10 mouse cellular contexts compared by ENCODE assay signal in genomic region chr9:14053704-14054103, GRCm38 (mm10).
A peak's percentile ranks its signal among the peaks of the same experiment; 100 is the strongest.
DNase-seq lines count a peak whose midpoint lies in the region; ATAC-seq lines count a peak whose summit lies in the region.
"Had no signal": no experiment of that assay in that cellular context is flagged by ENCODE, and none has a peak within 500 bp of the region (broad histone marks: within the 10 kb centered on the region; RNA-seq: fewer than 3 reads in every experiment).

No protein-coding gene starts in this region.

- WGBS in heart, embryonic 11.5 days (ENCODE audit: insufficient replicate concordance), result 26% methylated on average over 2 of the region's 2 CpGs
- WGBS in kidney, embryonic 14.5 days, result 32% methylated on average over 2 of the region's 2 CpGs
- 43% methylated on average over 2 of the region's 2 CpGs for WGBS in forebrain, embryonic 11.5 days

- peaks cover 10% of the 10 kb centered on the region for H3K4me1 ChIP-seq in heart, embryonic 11.5 days (ENCODE audit: control insufficient read depth, insufficient read depth, low read length)
- no peaks in the 10 kb centered on the region; the same call in 1 of the 2 replicates for H3K4me1 ChIP-seq in kidney, embryonic 14.5 days (ENCODE audit: control insufficient read depth, insufficient read depth, low read length)
- peaks cover 4% of the 10 kb centered on the region; the same call in 1 of the 2 replicates for H3K4me1 ChIP-seq in forebrain, embryonic 11.5 days (replicated peaks; ENCODE audit: control insufficient read depth, insufficient read depth, low read length)

- H3K4me3 ChIP-seq in heart, embryonic 11.5 days (ENCODE audit: low read depth, low read length), result no peak overlapping the region
- H3K4me3 ChIP-seq in kidney, embryonic 14.5 days (ENCODE audit: low read length), result no peak overlapping the region
- H3K4me3 ChIP-seq in forebrain, embryonic 11.5 days (ENCODE audit: low read depth, low read length), result no peak overlapping the region
- H3K4me3 ChIP-seq: embryonic facial prominence, embryonic 13.5 days; hindbrain, embryonic 10.5 days had no signal

- H3K27ac ChIP-seq in heart, embryonic 11.5 days (ENCODE audit: low read depth, low read length), result peak overlapping the region; percentile 35; the same call in 1 of the 2 replicates
- no peak overlapping the region for H3K27ac ChIP-seq in kidney, embryonic 14.5 days (ENCODE audit: low read depth, low read length)
- H3K27ac ChIP-seq in forebrain, embryonic 11.5 days (ENCODE audit: low read depth, low read length), result no peak overlapping the region
- H3K27ac ChIP-seq: embryonic facial prominence, embryonic 13.5 days; hindbrain, embryonic 10.5 days had no signal

- H3K4me2 ChIP-seq in heart, embryonic 11.5 days, result no peak overlapping the region
- no peak overlapping the region for H3K4me2 ChIP-seq in kidney, embryonic 14.5 days (replicated peaks; ENCODE audit: low read depth, low read length)
- H3K4me2 ChIP-seq in forebrain, embryonic 11.5 days (ENCODE audit: low read depth, low read length, severe bottlenecking), result no peak overlapping the region
- H3K4me2 ChIP-seq: embryonic facial prominence, embryonic 13.5 days had no signal

- no peaks in the 10 kb centered on the region; the same call in 1 of the 2 replicates for H3K27me3 ChIP-seq in heart, embryonic 11.5 days (ENCODE audit: control insufficient read depth, insufficient read depth, low read length)
- no peaks in the 10 kb centered on the region for H3K27me3 ChIP-seq in kidney, embryonic 14.5 days (ENCODE audit: control insufficient read depth, insufficient read depth, low read length)
- H3K27me3 ChIP-seq in forebrain, embryonic 11.5 days (ENCODE audit: control insufficient read depth, insufficient read depth, low read length), result no peaks in the 10 kb centered on the region
- H3K27me3 ChIP-seq: embryonic facial prominence, embryonic 13.5 days had no signal

- peak; percentile 31; the same call in 1 of the 2 replicates for ATAC-seq in heart, embryonic 11.5 days (replicated peaks; ENCODE audit: insufficient number of reproducible peaks, low FRiP score, low TSS enrichment)
- ATAC-seq in kidney, embryonic 14.5 days (ENCODE audit: low FRiP score, low TSS enrichment), result 0 out of 2 replicates have a peak, but pooled peaks have one; percentile 39
- ATAC-seq in cerebellum, adult (ENCODE audit: insufficient number of reproducible peaks, low FRiP score, low TSS enrichment), result no peak
- ATAC-seq in forebrain, embryonic 11.5 days (replicated peaks; ENCODE audit: low FRiP score), result no peak

- no peaks in the 10 kb centered on the region for H3K36me3 ChIP-seq in heart, embryonic 11.5 days (ENCODE audit: control insufficient read depth, insufficient read depth, low read length)
- no peaks in the 10 kb centered on the region for H3K36me3 ChIP-seq in kidney, embryonic 14.5 days (ENCODE audit: control insufficient read depth, insufficient read depth, low read length)
- H3K36me3 ChIP-seq in forebrain, embryonic 11.5 days (ENCODE audit: control insufficient read depth, insufficient read depth, low read length), result no peaks in the 10 kb centered on the region
- H3K36me3 ChIP-seq: embryonic facial prominence, embryonic 13.5 days; hindbrain, embryonic 10.5 days had no signal

- no peak overlapping the region for H3K9ac ChIP-seq in heart, embryonic 11.5 days (ENCODE audit: low read depth, low read length)
- no peak overlapping the region for H3K9ac ChIP-seq in kidney, embryonic 14.5 days (ENCODE audit: low read depth, low read length)
- H3K9ac ChIP-seq in forebrain, embryonic 11.5 days (ENCODE audit: low read length), result no peak overlapping the region; the same call in 1 of the 2 replicates
- H3K9ac ChIP-seq: embryonic facial prominence, embryonic 13.5 days had no signal

- no peaks in the 10 kb centered on the region for H3K9me3 ChIP-seq in heart, embryonic 11.5 days (replicated peaks; ENCODE audit: control insufficient read depth, low read length)
- no peaks in the 10 kb centered on the region for H3K9me3 ChIP-seq in kidney, embryonic 14.5 days (ENCODE audit: control insufficient read depth, low read length)
- H3K9me3 ChIP-seq in forebrain, embryonic 11.5 days (ENCODE audit: control insufficient read depth, low read length), result no peaks in the 10 kb centered on the region
- H3K9me3 ChIP-seq: embryonic facial prominence, embryonic 13.5 days; hindbrain, embryonic 10.5 days had no signal

- DNase-seq in heart, postnatal 4 days, result no peak
- DNase-seq in ZHBTc4 (ENCODE audit: low read depth, low spot score), result peak; percentile 15
- DNase-seq in lung, postnatal 25 days (ENCODE audit: low spot score), result peak; percentile 69
- no peak for DNase-seq in forebrain, embryonic 11.5 days (ENCODE audit: low spot score)
- no peak for DNase-seq in adrenal gland, adult 8-10 months

Comparison
In these comparisons a context has a peak if more than half of its experiments do, and no peak if none do; other contexts are left out.
1. ATAC-seq: peak in heart, embryonic 11.5 days (single experiment) and kidney, embryonic 14.5 days (single experiment); none in cerebellum, adult (single experiment) and forebrain, embryonic 11.5 days (single experiment).
2. DNase-seq: peak in ZHBTc4 (single experiment) and lung, postnatal 25 days (single experiment); none in heart, postnatal 4 days (single experiment), forebrain, embryonic 11.5 days (single experiment) and adrenal gland, adult 8-10 months (single experiment).